Mouse (Mus musculus) MEL (cell line): ENCODE measurements around the gene Sec1.

Experiments used
- CHD1 ChIP-seq: IDR thresholded peaks from 2 replicates; pipeline ENCODE4 v1.6.1; 2012; ENCODE audit warnings: low read depth, mild to moderate bottlenecking, inconsistent platforms, low read length, improper control_type of control experiment
- CTCF ChIP-seq, 3 experiments: IDR thresholded peaks in 2 of 3; conservative IDR thresholded peaks in 1 of 3; 2 replicates each; pipeline ENCODE4 v1.5.1; 2011 to 2012; ENCODE audit warnings: low read length in 3 of 3, low read depth in 2 of 3, mild to moderate bottlenecking in 2 of 3, improper control_type of control experiment in 1 of 3, inconsistent platforms in 1 of 3, mixed read lengths in 1 of 3, moderate library complexity in 1 of 3; ENCODE audit not compliant: control insufficient read depth in 1 of 3, insufficient read depth in 1 of 3, poor library complexity in 1 of 3, severe bottlenecking in 1 of 3
- E2F4 ChIP-seq: IDR thresholded peaks from 2 replicates; pipeline ENCODE4 v1.6.1; 2011; ENCODE audit warnings: low read depth, low read length, improper control_type of control experiment, borderline replicate concordance
- ELF1 ChIP-seq: IDR thresholded peaks from 2 replicates; pipeline ENCODE4 v1.6.1; 2014; ENCODE audit warnings: low read depth, mild to moderate bottlenecking, inconsistent platforms, low read length, improper control_type of control experiment, moderate library complexity
- EP300 ChIP-seq, 2 experiments: IDR thresholded peaks; 2 replicates each; pipeline ENCODE4 v1.6.1; 2011; ENCODE audit warnings: improper control_type of control experiment in 2 of 2, low read length in 2 of 2, low read depth in 1 of 2, mild to moderate bottlenecking in 1 of 2
- GATA1 ChIP-seq: IDR thresholded peaks from 2 replicates; pipeline ENCODE4 v1.6.1; 2011; ENCODE audit warnings: low read depth, low read length, improper control_type of control experiment
- HCFC1 ChIP-seq: IDR thresholded peaks from 2 replicates; pipeline ENCODE4 v1.6.1; 2012; ENCODE audit warnings: low read depth, mild to moderate bottlenecking, inconsistent platforms, low read length, improper control_type of control experiment, moderate library complexity
- MAX ChIP-seq: IDR thresholded peaks from 2 replicates; pipeline ENCODE4 v1.6.1; 2011; ENCODE audit warnings: low read length, improper control_type of control experiment
- MAZ ChIP-seq: IDR thresholded peaks from 2 replicates; pipeline ENCODE4 v1.6.1; 2012; ENCODE audit warnings: low read depth, mild to moderate bottlenecking, inconsistent platforms, low read length, improper control_type of control experiment
- NELFE ChIP-seq: IDR thresholded peaks from 2 replicates; pipeline ENCODE4 v1.6.1; 2011; ENCODE audit warnings: low read depth, low read length, improper control_type of control experiment
- POLR2A ChIP-seq, 2 experiments: IDR thresholded peaks; 2 replicates each; pipeline ENCODE4 v1.6.1; 2011 to 2012; ENCODE audit warnings: low read length in 2 of 2, mild to moderate bottlenecking in 2 of 2, control low read depth in 1 of 2, improper control_type of control experiment in 1 of 2, low read depth in 1 of 2, moderate library complexity in 1 of 2; ENCODE audit not compliant: control insufficient read depth in 1 of 2, insufficient read depth in 1 of 2, poor library complexity in 1 of 2
- POLR2AphosphoS2 ChIP-seq: IDR thresholded peaks from 2 replicates; pipeline ENCODE4 v1.6.1; 2011; ENCODE audit warnings: low read length, improper control_type of control experiment
- ZC3H11A ChIP-seq: IDR thresholded peaks from 2 replicates; pipeline ENCODE4 v1.6.1; 2012; ENCODE audit warnings: low read depth, mild to moderate bottlenecking, inconsistent platforms, low read length, improper control_type of control experiment

DNA sequence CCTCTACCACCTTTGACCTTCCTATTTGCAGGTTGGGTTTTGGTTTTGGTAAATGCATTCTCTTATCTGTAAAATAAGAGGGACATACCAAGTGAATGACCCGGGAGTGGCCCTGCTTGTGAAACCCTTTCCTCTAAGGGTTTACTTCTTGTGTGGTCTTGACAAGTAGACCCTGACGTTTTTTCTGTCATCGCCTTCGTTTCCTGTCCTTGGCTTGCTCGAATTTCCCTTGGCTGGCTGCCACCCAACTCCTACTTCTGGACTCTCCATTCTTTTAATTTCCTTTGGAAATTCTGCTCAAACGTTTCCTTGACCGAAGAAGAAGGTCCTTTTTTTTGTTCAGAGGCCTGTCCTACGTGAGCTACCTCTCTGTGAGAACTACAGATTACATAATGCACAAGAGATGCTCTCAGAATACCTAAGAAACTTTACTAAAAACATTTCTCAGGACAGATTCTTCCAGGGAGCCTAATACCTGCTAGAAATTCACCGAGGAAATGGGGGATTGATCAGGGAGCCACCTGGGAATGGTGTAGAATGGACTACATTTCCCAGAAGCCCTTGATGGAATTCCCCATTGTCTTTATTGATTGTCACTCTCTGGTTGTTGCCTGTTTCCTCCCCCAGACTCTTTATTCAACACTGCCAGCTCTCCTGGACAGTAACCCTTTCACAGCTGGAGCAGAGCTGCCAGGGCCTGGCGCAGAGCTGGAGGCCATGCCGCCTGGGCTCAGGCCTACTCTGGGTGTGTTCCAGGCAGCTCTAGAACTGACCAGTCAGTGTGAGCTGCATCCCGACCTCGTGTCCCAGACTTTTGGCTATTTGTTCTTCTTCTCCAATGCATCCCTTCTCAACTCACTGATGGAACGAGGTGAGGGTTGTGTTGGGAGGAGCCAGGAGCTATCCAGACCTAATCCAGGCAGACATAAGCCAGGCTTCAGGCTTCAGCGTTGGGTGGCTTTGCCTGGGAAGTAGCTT is 58.2 kb downstream of the Sec1 start:
- TF ChIP-seq CTCF (IDR thresholded peaks at IDR 0.05 in 2 of 3, conservative IDR thresholded peaks at IDR 0.05 in 1 of 3; ENCODE audit: control insufficient read depth in 1 of 3, insufficient read depth in 1 of 3, low read depth in 2 of 3, low read length in 3 of 3, poor library complexity in 1 of 3, severe bottlenecking in 1 of 3) (no peak), ZC3H11A (no peak), POLR2AphosphoS2 (no peak), EP300 (IDR thresholded peaks at IDR 0.05; ENCODE audit: low read depth in 1 of 2, low read length in 2 of 2) (no peak), POLR2A (IDR thresholded peaks at IDR 0.05; ENCODE audit: control insufficient read depth in 1 of 2, insufficient read depth in 1 of 2, low read depth in 1 of 2, low read length in 2 of 2, poor library complexity in 1 of 2) (no peak), MAX (no peak), CHD1 (no peak), GATA1 (no peak), HCFC1 (no peak), MAZ (no peak), NELFE (no peak), ELF1 (no peak), E2F4 (no peak)
